Mouse (Mus musculus): ENCODE measurements around the gene 2200002J24Rik. TPM values are rescaled to one million over a fixed set of nuclear protein-coding genes. Genes with fewer than 3 reads are reported as not detected.

2200002J24Rik gene
- polyA plus RNA-seq, 1 experiment from 2014 or later = not detected

DNA sequence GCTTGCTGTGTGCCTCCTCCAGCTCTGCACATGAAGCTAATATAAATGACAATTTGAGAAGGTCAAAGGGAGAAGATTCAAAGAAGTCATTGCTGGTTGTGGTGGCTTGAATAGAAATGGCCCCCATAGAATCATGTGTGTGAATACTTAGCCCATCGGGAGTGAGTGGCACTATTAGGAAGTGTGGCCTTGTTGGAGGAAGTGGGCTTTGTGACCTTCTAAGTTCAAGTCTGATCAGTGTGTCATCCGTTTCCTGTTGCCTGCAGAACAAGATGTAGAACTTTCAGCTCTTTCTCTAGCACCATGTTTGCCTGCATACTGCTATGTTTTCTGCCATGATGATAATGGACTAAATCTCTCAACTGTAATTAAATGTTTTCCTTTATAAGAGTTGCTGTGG lies 15.3 kb upstream of the 2200002J24Rik start:
- 44% methylated on average over 2 of the region's 2 CpGs for WGBS
- no peaks in the 10 kb centered on the region for H3K4me1 ChIP-seq (replicated peaks; ENCODE audit: control insufficient read depth, insufficient read depth, low read length)
- H3K4me3 ChIP-seq (ENCODE audit: low read depth, low read length) = no peak overlapping the region
- H3K9me3 ChIP-seq (ENCODE audit: control insufficient read depth, low read length) = no peaks in the 10 kb centered on the region
- H3K9ac ChIP-seq (ENCODE audit: low read depth, low read length) = no peak overlapping the region
- ATAC-seq (replicated peaks; ENCODE audit: low FRiP score) = no peak
- H3K27me3 ChIP-seq (replicated peaks; ENCODE audit: control insufficient read depth, insufficient read depth, low read length) = no peaks in the 10 kb centered on the region
- DNase-seq (ENCODE audit: low spot score) = no peak
- no peak overlapping the region for H3K27ac ChIP-seq (ENCODE audit: low read depth, low read length)
- no peaks in the 10 kb centered on the region for H3K36me3 ChIP-seq (ENCODE audit: control insufficient read depth, insufficient read depth, low read length)
- no peak overlapping the region for H3K4me2 ChIP-seq

GRCm38 (mm10) chr7:30688325-30688724 lies 10.4 kb upstream of the 2200002J24Rik start:
- Histone ChIP-seq H3K36me3 (ENCODE audit: control insufficient read depth, insufficient read depth, low read length) (no peaks in the 10 kb centered on the region), H3K9me3 (ENCODE audit: control insufficient read depth, low read length) (no peaks in the 10 kb centered on the region), H3K9ac (ENCODE audit: low read depth, low read length) (no peak overlapping the region), H3K4me1 (replicated peaks; ENCODE audit: control insufficient read depth, insufficient read depth, low read length) (no peaks in the 10 kb centered on the region), H3K27me3 (replicated peaks; ENCODE audit: control insufficient read depth, insufficient read depth, low read length) (no peaks in the 10 kb centered on the region), H3K27ac (ENCODE audit: low read depth, low read length) (no peak overlapping the region), H3K4me3 (ENCODE audit: low read depth, low read length) (no peak overlapping the region), H3K4me2 (no peak overlapping the region)
- DNase-seq (ENCODE audit: low spot score) (no peak), ATAC-seq (replicated peaks; ENCODE audit: low FRiP score) (no peak; the same call in 1 of the 2 replicates)
- WGBS = 78% methylated on average over 6 of the region's 6 CpGs

- ATAC-seq (replicated peaks; ENCODE audit: low FRiP score) = no peak
- 42% methylated on average over 5 of the region's 5 CpGs for WGBS
- Histone ChIP-seq H3K4me2 (no peak overlapping the region), H3K9ac (ENCODE audit: low read depth, low read length) (no peak overlapping the region), H3K27ac (ENCODE audit: low read depth, low read length) (no peak overlapping the region), H3K4me3 (ENCODE audit: low read depth, low read length) (no peak overlapping the region), H3K36me3 (ENCODE audit: control insufficient read depth, insufficient read depth, low read length) (no peaks in the 10 kb centered on the region), H3K27me3 (replicated peaks; ENCODE audit: control insufficient read depth, insufficient read depth, low read length) (no peaks in the 10 kb centered on the region), H3K9me3 (ENCODE audit: control insufficient read depth, low read length) (no peaks in the 10 kb centered on the region), H3K4me1 (replicated peaks; ENCODE audit: control insufficient read depth, insufficient read depth, low read length) (no peaks in the 10 kb centered on the region)
- DNase-seq (ENCODE audit: low spot score) = no peak
Observed at GRCm38 (mm10) chr7:30698101-30698500, 625 bp upstream of the 2200002J24Rik start.

- Histone ChIP-seq H3K36me3 (ENCODE audit: control insufficient read depth, insufficient read depth, low read length) (no peaks in the 10 kb centered on the region), H3K9ac (ENCODE audit: low read depth, low read length) (no peak overlapping the region), H3K27me3 (replicated peaks; ENCODE audit: control insufficient read depth, insufficient read depth, low read length) (no peaks in the 10 kb centered on the region), H3K9me3 (ENCODE audit: control insufficient read depth, low read length) (no peaks in the 10 kb centered on the region), H3K4me2 (peak overlapping the region; percentile 43), H3K4me3 (ENCODE audit: low read depth, low read length) (0 out of 2 replicates have a peak overlapping the region, but pooled peaks have one; percentile 7), H3K27ac (ENCODE audit: low read depth, low read length) (peak overlapping the region; percentile 39; the same call in 1 of the 2 replicates), H3K4me1 (replicated peaks; ENCODE audit: control insufficient read depth, insufficient read depth, low read length) (peaks cover 10% of the 10 kb centered on the region)
- ATAC-seq (replicated peaks; ENCODE audit: low FRiP score) = peak; percentile 73
- no peak for DNase-seq (ENCODE audit: low spot score)
- WGBS = 37% methylated on average over 8 of the region's 8 CpGs
Observed at GRCm38 (mm10) chr7:30706214-30706882, 7.6 kb downstream of the 2200002J24Rik start.

- no peak overlapping the region for H3K4me3 ChIP-seq (ENCODE audit: low read depth, low read length)
- H3K4me2 ChIP-seq = no peak overlapping the region
- H3K4me1 ChIP-seq (replicated peaks; ENCODE audit: control insufficient read depth, insufficient read depth, low read length) = peaks cover 10% of the 10 kb centered on the region
- no peaks in the 10 kb centered on the region for H3K27me3 ChIP-seq (replicated peaks; ENCODE audit: control insufficient read depth, insufficient read depth, low read length)
- ATAC-seq (replicated peaks; ENCODE audit: low FRiP score) = no peak
- no peak for DNase-seq (ENCODE audit: low spot score)
- 94% methylated on average over 1 of the region's 1 CpGs for WGBS
- H3K9ac ChIP-seq (ENCODE audit: low read depth, low read length) = no peak overlapping the region
- no peaks in the 10 kb centered on the region for H3K9me3 ChIP-seq (ENCODE audit: control insufficient read depth, low read length)
- no peaks in the 10 kb centered on the region for H3K36me3 ChIP-seq (ENCODE audit: control insufficient read depth, insufficient read depth, low read length)
- no peak overlapping the region for H3K27ac ChIP-seq (ENCODE audit: low read depth, low read length)
Observed at GRCm38 (mm10) chr7:30707441-30707840, 8.7 kb downstream of the 2200002J24Rik start.

GRCm38 (mm10) chr7:30711942-30712341 lies 13.2 kb downstream of the 2200002J24Rik start, which contains the start of gene Atp4a:
Gene Atp4a (plus strand): TSS chr7:30712209.
- Histone ChIP-seq H3K9ac (ENCODE audit: low read depth, low read length) (no peak within 1 kb of the TSS), H3K4me3 (ENCODE audit: low read depth, low read length) (no peak within 1 kb of the TSS), H3K9me3 (ENCODE audit: control insufficient read depth, low read length) (no peaks in the 10 kb centered on the region), H3K4me1 (replicated peaks; ENCODE audit: control insufficient read depth, insufficient read depth, low read length) (peaks cover 4% of the 10 kb centered on the region), H3K27ac (ENCODE audit: low read depth, low read length) (no peak within 1 kb of the TSS), H3K36me3 (ENCODE audit: control insufficient read depth, insufficient read depth, low read length) (no peaks in the 10 kb centered on the region), H3K27me3 (replicated peaks; ENCODE audit: control insufficient read depth, insufficient read depth, low read length) (peaks cover 24% of the 10 kb centered on the region), H3K4me2 (no peak within 1 kb of the TSS)
- WGBS = 79% methylated on average over 3 of the region's 3 CpGs
- DNase-seq (ENCODE audit: low spot score) (no peak), ATAC-seq (replicated peaks; ENCODE audit: low FRiP score) (no peak)

DNA sequence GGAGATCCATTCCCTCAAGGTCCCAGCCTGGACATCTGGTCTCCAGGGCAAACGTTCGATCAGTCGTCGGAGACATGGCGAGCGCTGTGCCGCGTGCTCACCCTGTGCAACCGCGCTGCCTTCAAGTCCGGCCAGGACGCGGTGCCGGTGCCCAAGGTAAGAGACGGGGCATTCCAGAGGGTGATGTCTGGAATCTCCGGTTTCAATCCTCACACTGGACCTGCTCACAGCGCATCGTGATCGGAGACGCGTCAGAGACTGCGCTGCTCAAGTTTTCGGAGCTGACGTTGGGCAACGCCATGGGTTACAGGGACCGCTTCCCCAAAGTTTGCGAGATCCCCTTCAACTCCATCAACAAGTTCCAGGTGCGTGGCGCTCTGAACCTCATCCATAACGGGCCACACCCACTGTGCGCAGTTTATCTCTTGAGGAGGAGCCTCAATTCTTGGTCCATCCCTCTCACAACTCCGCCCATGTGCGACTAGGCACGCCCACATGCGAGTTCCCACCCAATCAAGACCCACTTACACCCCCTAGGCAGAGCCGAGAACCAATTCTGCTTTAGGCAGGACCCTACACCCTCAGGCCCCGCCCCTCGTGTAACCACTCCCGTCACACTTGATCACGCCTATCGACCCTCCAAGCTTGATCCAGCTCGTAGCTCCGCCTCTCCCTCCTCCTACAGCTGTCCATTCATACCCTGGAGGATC lies 18.4 kb downstream of the 2200002J24Rik start:
- peak overlapping the region; percentile 49; the same call in 1 of the 2 replicates for H3K9ac ChIP-seq (ENCODE audit: low read depth, low read length)
- H3K27me3 ChIP-seq (replicated peaks; ENCODE audit: control insufficient read depth, insufficient read depth, low read length) = peaks cover 26% of the 10 kb centered on the region

GRCm38 (mm10) chr7:30717716-30718046 lies 19.0 kb downstream of the 2200002J24Rik start:
- Histone ChIP-seq H3K4me3 (ENCODE audit: low read depth, low read length) (peak overlapping the region; percentile 41), H3K9ac (ENCODE audit: low read depth, low read length) (0 out of 2 replicates have a peak overlapping the region, but pooled peaks have one; percentile 49), H3K36me3 (ENCODE audit: control insufficient read depth, insufficient read depth, low read length) (no peaks in the 10 kb centered on the region), H3K9me3 (ENCODE audit: control insufficient read depth, low read length) (no peaks in the 10 kb centered on the region), H3K27ac (ENCODE audit: low read depth, low read length) (no peak overlapping the region), H3K4me2 (peak overlapping the region; percentile 79), H3K27me3 (replicated peaks; ENCODE audit: control insufficient read depth, insufficient read depth, low read length) (peaks cover 26% of the 10 kb centered on the region), H3K4me1 (replicated peaks; ENCODE audit: control insufficient read depth, insufficient read depth, low read length) (peaks cover 11% of the 10 kb centered on the region)
- 14% methylated on average over 14 of the region's 14 CpGs for WGBS
- DNase-seq (ENCODE audit: low spot score) = no peak
- no peak for ATAC-seq (replicated peaks; ENCODE audit: low FRiP score)

More for the DNA sequence above, 18.4 kb downstream of the 2200002J24Rik start:
- peak overlapping the region; percentile 79 for H3K4me2 ChIP-seq
- no peaks in the 10 kb centered on the region for H3K36me3 ChIP-seq (ENCODE audit: control insufficient read depth, insufficient read depth, low read length)
- DNase-seq (ENCODE audit: low spot score) (peak; percentile 87), ATAC-seq (replicated peaks; ENCODE audit: low FRiP score) (peak; percentile 98)
- WGBS = 3% methylated on average over 43 of the region's 43 CpGs
- H3K4me3 ChIP-seq (ENCODE audit: low read depth, low read length) = peak overlapping the region; percentile 41
- peaks cover 11% of the 10 kb centered on the region for H3K4me1 ChIP-seq (replicated peaks; ENCODE audit: control insufficient read depth, insufficient read depth, low read length)
- H3K9me3 ChIP-seq (ENCODE audit: control insufficient read depth, low read length) = no peaks in the 10 kb centered on the region
- no peak overlapping the region for H3K27ac ChIP-seq (ENCODE audit: low read depth, low read length)

Data from liver, embryonic 11.5 days (tissue).